Mouse (Mus musculus) adrenal gland, postnatal 14 days (tissue): ENCODE results near the gene Cpne7. TPM values are rescaled to one million over a fixed set of nuclear protein-coding genes. Genes with fewer than 3 reads are reported as not detected.

Experiments used
- microRNA-seq, 2 experiments: library from miRNA; unstranded; fragments of <30 nt; microRNA quantifications; one replicate each; pipeline ENCODE4 v1.2.0; 2021
- total RNA-seq: library from RNA; stranded (reverse); gene quantifications from 2 replicates; pipeline ENCODE4 v1.2.3, GENCODE M21; 2021

Gene Cpne7
- total RNA-seq, 1 experiment from 2014 or later: 6.0 TPM

Small RNAs within 50 kb of the gene (microRNA-seq; reads per million reads assigned to microRNA genes)
- gene Mir7079 (0 to 0.38 reads per million in 2 experiments), gene Mir7080 (0 to 3.0 reads per million in 2 experiments)

Other genes starting within 250 kb of the Cpne7 start
- 90.6 and 102 TPM in 2 replicates for gene Ankrd11, start 75.1 kb upstream of the Cpne7 start, total RNA-seq
- 73.2 and 79.6 TPM in 2 replicates for gene Spg7, start 54.4 kb upstream of the Cpne7 start, total RNA-seq
- gene Rpl13, start 15.0 kb upstream of the Cpne7 start, total RNA-seq: 587 and 646 TPM in 2 replicates
- 8.8 and 10.1 TPM in 2 replicates for gene Sult5a1, start 40.9 kb downstream of the Cpne7 start, total RNA-seq
- gene Dpep1, start 68.9 kb downstream of the Cpne7 start, total RNA-seq: 33.6 and 54.6 TPM in 2 replicates
- gene Chmp1a, start 95.4 kb downstream of the Cpne7 start, total RNA-seq: 75.4 and 100 TPM in 2 replicates
- gene Spata33, start 95.5 kb downstream of the Cpne7 start, total RNA-seq: 2.6 and 4.9 TPM in 2 replicates
- 53.1 and 57.7 TPM in 2 replicates for gene Cdk10, start 107.5 kb downstream of the Cpne7 start, total RNA-seq
- gene Spata2l, start 118.9 kb downstream of the Cpne7 start, total RNA-seq: 12.2 and 18.7 TPM in 2 replicates
- gene Zfp276, start 136.8 kb downstream of the Cpne7 start, total RNA-seq: 20.4 and 21.5 TPM in 2 replicates
- gene Vps9d1, start 137.0 kb downstream of the Cpne7 start, total RNA-seq: 24.0 and 29.3 TPM in 2 replicates
- gene Fanca, start 201.2 kb downstream of the Cpne7 start, total RNA-seq: 6.0 and 9.4 TPM in 2 replicates
- gene Spire2, start 215.3 kb downstream of the Cpne7 start, total RNA-seq: 1.9 and 2.3 TPM in 2 replicates